ENCODE assay signal across 15 mouse cellular contexts in genomic region chr2:12372883-12373282, GRCm38 (mm10). TPM values are rescaled to one million over a fixed set of nuclear protein-coding genes. Genes with fewer than 3 reads are reported as not detected.
DNase-seq lines count a peak whose midpoint lies in the region; ATAC-seq and TF ChIP-seq lines count a peak whose summit lies in the region.
"Had no signal": no experiment of that assay in that cellular context is flagged by ENCODE, and none has a peak within 500 bp of the region (broad histone marks: within the 10 kb centered on the region; RNA-seq: fewer than 3 reads in every experiment).

No protein-coding gene starts in this region.

- H3K27ac ChIP-seq in intestine, embryonic 16.5 days (ENCODE audit: low read length), result no peak overlapping the region
- no peak overlapping the region for H3K27ac ChIP-seq in intestine, postnatal 0 days (ENCODE audit: low read depth, low read length)
- H3K27ac ChIP-seq in forebrain, embryonic 13.5 days, result no peak overlapping the region
- H3K27ac ChIP-seq: limb, embryonic 12.5 days; lung, embryonic 15.5 days had no signal

- no peak overlapping the region for H3K9ac ChIP-seq in intestine, embryonic 16.5 days (ENCODE audit: low read depth, low read length)
- no peak overlapping the region for H3K9ac ChIP-seq in intestine, postnatal 0 days (ENCODE audit: low read depth, low read length)
- H3K9ac ChIP-seq in forebrain, embryonic 13.5 days, result no peak overlapping the region
- H3K9ac ChIP-seq: limb, embryonic 12.5 days; lung, embryonic 15.5 days had no signal

- H3K4me2 ChIP-seq in intestine, embryonic 16.5 days (ENCODE audit: low read depth, low read length), result no peak overlapping the region
- H3K4me2 ChIP-seq in intestine, postnatal 0 days (replicated peaks; ENCODE audit: low read depth), result no peak overlapping the region
- H3K4me2 ChIP-seq in forebrain, embryonic 13.5 days, result no peak overlapping the region
- H3K4me2 ChIP-seq: limb, embryonic 12.5 days; lung, embryonic 15.5 days had no signal

- H3K36me3 ChIP-seq in intestine, embryonic 16.5 days (ENCODE audit: control insufficient read depth, insufficient read depth, low read length), result no peaks in the 10 kb centered on the region
- no peaks in the 10 kb centered on the region for H3K36me3 ChIP-seq in intestine, postnatal 0 days (ENCODE audit: control insufficient read depth, insufficient read depth)
- H3K36me3 ChIP-seq in forebrain, embryonic 13.5 days (ENCODE audit: poor library complexity, severe bottlenecking), result no peaks in the 10 kb centered on the region
- H3K36me3 ChIP-seq: limb, embryonic 12.5 days; lung, embryonic 15.5 days had no signal

- 95% methylated on average over 2 of the region's 2 CpGs for WGBS in intestine, embryonic 16.5 days
- WGBS in intestine, postnatal 0 days, result 95% methylated on average over 2 of the region's 2 CpGs
- 85% methylated on average over 2 of the region's 2 CpGs for WGBS in forebrain, embryonic 13.5 days

- DNase-seq in c-Kit-negative CD71-positive TER-119-positive erythroid progenitor cells, embryonic 14.5 days (ENCODE audit: low read depth, low spot score), result peak; percentile 44
- peak; percentile 85 for DNase-seq in liver
- no peak for DNase-seq in Muller cell, postnatal 12 days (ENCODE audit: inconsistent ontology term)
- DNase-seq: cerebellum, adult 11 months; kidney, adult 2 months; kidney, postnatal 14 days; right cerebral cortex, postnatal 25 days had no signal

- 0 out of 2 replicates have a peak, but pooled peaks have one; percentile 42 for ATAC-seq in intestine, embryonic 16.5 days
- no peak for ATAC-seq in intestine, postnatal 0 days
- ATAC-seq in megakaryocyte progenitor cell, adult 5-6 weeks (replicated peaks; ENCODE audit: poor library complexity), result peak; percentile 67
- no peak for ATAC-seq in inflammation-experienced regulatory T-cells, adult 6 months
- ATAC-seq in forebrain, embryonic 13.5 days, result no peak
- ATAC-seq: hindbrain, embryonic 16.5 days had no signal

- H3K4me1 ChIP-seq in intestine, embryonic 16.5 days (ENCODE audit: control insufficient read depth, insufficient read depth, low read length), result no peaks in the 10 kb centered on the region
- H3K4me1 ChIP-seq in intestine, postnatal 0 days (replicated peaks; ENCODE audit: control insufficient read depth, insufficient read depth, low read length), result no peaks in the 10 kb centered on the region
- no peaks in the 10 kb centered on the region for H3K4me1 ChIP-seq in forebrain, embryonic 13.5 days
- H3K4me1 ChIP-seq: lung, embryonic 15.5 days had no signal

- H3K4me3 ChIP-seq in intestine, embryonic 16.5 days (ENCODE audit: low read length), result no peak overlapping the region
- H3K4me3 ChIP-seq in intestine, postnatal 0 days (ENCODE audit: low read depth, low read length), result no peak overlapping the region
- H3K4me3 ChIP-seq in forebrain, embryonic 13.5 days, result no peak overlapping the region
- H3K4me3 ChIP-seq: limb, embryonic 12.5 days; lung, embryonic 15.5 days had no signal

- H3K9me3 ChIP-seq in intestine, embryonic 16.5 days (ENCODE audit: control insufficient read depth, low read length), result no peaks in the 10 kb centered on the region
- no peaks in the 10 kb centered on the region for H3K9me3 ChIP-seq in intestine, postnatal 0 days (ENCODE audit: control insufficient read depth)
- no peaks in the 10 kb centered on the region for H3K9me3 ChIP-seq in forebrain, embryonic 13.5 days (replicated peaks)
- H3K9me3 ChIP-seq: limb, embryonic 12.5 days; lung, embryonic 15.5 days had no signal

- TF ChIP-seq CTCF in intestine, postnatal 0 days (IDR thresholded peaks at IDR 0.05; ENCODE audit: low read depth), result no peak

- no peaks in the 10 kb centered on the region for H3K27me3 ChIP-seq in intestine, embryonic 16.5 days (replicated peaks; ENCODE audit: control insufficient read depth, insufficient read depth, low read length)
- H3K27me3 ChIP-seq in intestine, postnatal 0 days (replicated peaks; ENCODE audit: control insufficient read depth, insufficient read depth, low read length), result no peaks in the 10 kb centered on the region
- no peaks in the 10 kb centered on the region for H3K27me3 ChIP-seq in forebrain, embryonic 13.5 days
- H3K27me3 ChIP-seq: limb, embryonic 12.5 days; lung, embryonic 15.5 days had no signal

RNA-seq across cellular contexts. Expression of gene Mindy3, which starts 46.4 kb away (rescaled TPM):
- 21.6 and 22.2 TPM in 2 replicates for polyA plus RNA-seq in intestine, embryonic 16.5 days (2015; fragmentation: Nextera tagmentation; extraction: Ambion mirVana)
- polyA plus RNA-seq in intestine, postnatal 0 days (2015; fragmentation: Nextera tagmentation; extraction: Ambion mirVana), result 21.8 and 25.2 TPM in 2 replicates
- 46.5 and 50.4 TPM in 2 replicates for total RNA-seq in megakaryocyte progenitor cell, adult 5-6 weeks (2015)
- total RNA-seq in megakaryocyte progenitor cell, adult 5-6 weeks (2017), result 29.4 and 36.7 TPM in 2 replicates
- polyA plus RNA-seq in inflammation-experienced regulatory T-cells, adult 6 months (2017; shearing (Covaris generic)), result 10 to 100 TPM; 32.9 to 66.5 (median 46.4) TPM
- 42.2 and 43.7 TPM in 2 replicates for polyA plus RNA-seq in forebrain, embryonic 13.5 days (2015; fragmentation: Nextera tagmentation; extraction: Ambion mirVana)

Comparison
In these comparisons a context has a peak if more than half of its experiments do, and no peak if none do; other contexts are left out.
1. ATAC-seq: peak in intestine, embryonic 16.5 days (single experiment) and megakaryocyte progenitor cell, adult 5-6 weeks (single experiment); none in intestine, postnatal 0 days (single experiment), inflammation-experienced regulatory T-cells, adult 6 months (single experiment) and forebrain, embryonic 13.5 days (single experiment).